Mouse (Mus musculus): ENCODE measurements around the gene Ppp1r37.

Ppp1r37 gene

DNA sequence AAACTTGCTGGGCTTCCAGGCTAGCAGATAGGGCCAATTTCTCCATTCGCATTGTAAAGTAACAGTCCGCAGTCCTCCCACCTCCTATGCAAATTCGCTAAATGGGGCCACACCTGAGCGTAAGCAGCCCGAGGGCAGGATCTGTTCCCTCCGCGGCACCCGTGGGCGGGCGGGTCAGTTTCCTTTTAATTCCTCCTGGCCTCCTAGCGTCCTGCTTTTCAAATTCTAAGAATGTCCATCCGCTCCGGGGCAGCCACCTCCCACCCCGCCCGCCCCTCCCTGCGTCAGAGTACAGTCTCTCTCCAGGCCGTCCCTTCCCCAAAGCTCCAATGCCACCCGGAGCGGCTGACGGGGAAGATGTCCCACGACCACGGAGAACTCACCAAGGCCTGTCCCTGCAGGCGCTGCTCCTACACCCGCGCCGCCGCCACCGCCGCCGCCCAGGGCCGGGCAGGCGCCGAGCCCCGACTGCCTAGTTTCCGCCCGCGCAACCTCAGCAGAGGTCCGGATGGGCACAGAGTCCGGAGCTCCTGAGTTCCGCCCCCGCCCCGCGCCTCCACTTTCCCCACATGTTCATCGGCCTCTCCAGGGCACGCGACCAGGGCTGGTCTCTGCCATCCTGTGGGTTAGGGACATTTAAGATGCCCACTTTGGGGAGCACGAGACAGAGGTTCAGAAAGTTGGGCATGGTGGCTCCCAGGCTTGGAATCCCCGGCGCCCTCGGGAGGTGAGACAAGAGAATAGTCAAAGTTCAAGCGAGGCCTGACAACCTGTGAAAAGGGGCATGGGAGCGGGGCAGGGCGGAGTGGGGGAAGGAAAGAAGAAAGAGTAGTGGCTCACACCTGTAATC lies 10.3 kb upstream of the Ppp1r37 start:
- DNase-seq (ENCODE audit: low read depth, low spot score) = peak; percentile 54

GRCm38 (mm10) chr7:19569647-19570046 lies 6.8 kb upstream of the Ppp1r37 start:
- DNase-seq (ENCODE audit: low read depth, low spot score) = no peak

DNA sequence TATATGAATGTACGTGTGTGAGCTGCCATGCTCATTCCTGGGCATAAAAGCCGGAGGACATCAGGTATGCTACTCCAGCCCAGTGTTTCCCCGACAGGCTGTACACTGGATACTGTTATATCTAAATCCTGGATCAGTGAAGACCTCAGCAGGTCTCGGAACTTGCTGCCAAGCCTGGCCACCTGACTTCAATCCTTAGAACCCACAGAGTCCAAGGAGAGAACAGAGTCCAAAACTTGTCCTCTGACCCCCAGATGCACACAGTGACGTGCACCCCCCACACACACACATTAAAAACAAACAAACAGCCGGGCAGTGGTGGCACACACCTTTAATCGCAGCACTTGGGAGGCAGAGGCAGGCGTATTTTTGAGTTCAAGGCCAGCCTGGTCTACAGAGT lies 4.5 kb upstream of the Ppp1r37 start:
- no peak for DNase-seq (ENCODE audit: low read depth, low spot score)

GRCm38 (mm10) chr7:19565803-19566202 lies 2.9 kb upstream of the Ppp1r37 start:
- DNase-seq (ENCODE audit: low read depth, low spot score) = no peak

DNA sequence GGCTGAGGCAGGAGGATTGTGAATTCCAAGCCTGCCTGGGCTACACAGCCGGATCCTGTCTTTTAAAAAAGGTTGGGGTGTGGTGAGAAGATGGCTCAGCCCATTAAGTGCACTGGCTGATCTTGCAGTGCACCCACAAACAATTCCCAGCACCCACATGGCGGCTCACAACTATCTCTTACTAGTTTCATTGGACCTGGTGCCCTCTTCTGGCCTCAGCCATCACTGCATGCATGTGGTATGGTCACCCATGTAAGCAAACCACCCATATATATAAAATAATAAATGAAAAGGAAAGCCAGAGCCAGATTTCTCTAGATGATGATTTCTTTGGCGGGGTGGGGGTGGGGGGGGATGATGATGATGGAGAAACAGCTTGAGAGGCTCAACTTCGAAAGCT lies 1.6 kb upstream of the Ppp1r37 start:
- no peak for DNase-seq (ENCODE audit: low read depth, low spot score)

- DNase-seq (ENCODE audit: low read depth, low spot score) = no peak
Measured at GRCm38 (mm10) chr7:19563884-19564283, 1.0 kb upstream of the Ppp1r37 start.

GRCm38 (mm10) chr7:19561765-19562642 lies 872 bp downstream of the Ppp1r37 start:
- peak; percentile 97 for DNase-seq (ENCODE audit: low read depth, low spot score)

DNA sequence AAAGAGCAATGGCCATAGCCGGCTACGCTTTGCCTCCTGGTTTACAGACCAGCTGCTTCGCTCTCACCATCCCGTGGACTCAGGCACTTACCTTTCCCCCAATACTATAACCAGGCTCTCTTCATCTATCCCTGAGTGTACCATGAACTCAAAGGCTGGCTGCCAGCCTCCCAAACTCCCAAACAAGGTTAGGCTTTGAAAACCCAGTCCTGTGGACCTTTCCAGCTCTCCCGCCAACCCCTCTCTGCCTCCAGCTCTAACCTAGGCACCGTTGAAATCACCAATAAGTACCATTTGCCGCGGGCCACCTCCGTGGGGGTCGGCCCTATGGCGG lies 1.5 kb downstream of the Ppp1r37 start:
- DNase-seq (ENCODE audit: low read depth, low spot score) = no peak

GRCm38 (mm10) chr7:19560491-19561260 lies 2.2 kb downstream of the Ppp1r37 start:
- no peak for DNase-seq (ENCODE audit: low read depth, low spot score)

DNA sequence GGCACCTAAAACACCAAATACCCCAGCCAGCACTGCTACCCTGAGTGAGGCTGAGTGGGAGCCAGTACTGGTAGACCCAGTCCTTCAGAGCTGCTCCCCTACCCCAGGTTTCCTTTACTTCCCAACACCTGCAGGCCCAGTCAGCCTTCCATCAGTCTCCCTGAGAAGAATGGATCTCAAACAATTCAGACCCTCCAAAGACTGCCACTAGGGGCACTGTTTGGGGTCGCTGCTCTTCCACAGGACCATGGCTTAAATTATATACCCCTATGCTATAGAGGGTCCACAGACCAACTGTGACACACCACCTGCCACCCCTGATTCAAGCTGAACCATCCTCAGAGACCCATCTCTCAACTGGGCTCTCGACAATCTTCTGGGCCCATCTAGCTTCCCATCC lies 3.9 kb downstream of the Ppp1r37 start:
- DNase-seq (ENCODE audit: low read depth, low spot score) = no peak

DNA sequence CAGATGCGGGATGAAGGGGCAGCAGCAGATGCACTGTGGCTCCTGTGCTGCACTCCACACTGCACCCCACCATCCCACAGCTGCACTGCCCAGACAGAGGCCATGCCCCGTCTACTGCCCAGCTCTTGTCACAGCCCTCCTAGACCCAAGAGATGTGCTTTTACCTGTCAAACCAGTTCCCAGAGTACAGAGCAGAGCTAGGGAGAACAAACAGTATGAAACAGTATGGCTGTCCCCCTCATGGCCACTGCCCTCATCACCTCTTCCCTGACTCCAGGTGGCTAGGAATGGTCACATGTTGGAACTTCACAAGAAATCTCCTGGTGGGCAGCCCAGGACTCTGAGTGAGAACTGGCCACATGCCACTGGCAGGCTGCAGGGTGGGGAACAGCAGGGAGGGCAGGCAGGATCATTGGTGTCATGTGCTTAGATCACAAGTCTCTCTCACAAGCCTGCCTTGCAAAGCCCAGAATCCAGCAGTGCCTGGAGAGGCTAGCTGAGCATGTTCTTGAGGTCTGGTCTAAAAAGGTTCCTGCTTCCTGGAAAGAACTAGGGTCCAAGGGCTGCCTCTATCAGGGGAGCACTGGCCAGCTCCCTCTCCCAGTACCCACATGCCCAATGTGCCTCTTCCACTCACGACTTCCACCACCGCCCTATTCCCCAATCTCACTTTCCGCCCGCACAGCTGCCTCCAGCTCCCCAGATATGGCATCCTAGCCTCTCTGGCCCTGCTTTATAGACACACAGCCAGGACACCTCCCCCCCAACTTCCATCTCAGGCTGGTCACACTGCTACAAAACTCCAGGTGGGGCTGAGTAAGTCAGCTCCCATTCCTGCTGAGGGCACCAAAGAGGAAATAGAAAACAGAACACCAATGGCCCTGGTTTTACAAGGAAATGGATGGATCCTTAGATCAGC lies 4.6 kb downstream of the Ppp1r37 start:
- DNase-seq (ENCODE audit: low read depth, low spot score) = no peak

- peak; percentile 56 for DNase-seq (ENCODE audit: low read depth, low spot score)
Measured at GRCm38 (mm10) chr7:19557086-19557485, 5.8 kb downstream of the Ppp1r37 start.

GRCm38 (mm10) chr7:19554168-19554567 lies 8.7 kb downstream of the Ppp1r37 start:
- no peak for DNase-seq (ENCODE audit: low read depth, low spot score)

DNA sequence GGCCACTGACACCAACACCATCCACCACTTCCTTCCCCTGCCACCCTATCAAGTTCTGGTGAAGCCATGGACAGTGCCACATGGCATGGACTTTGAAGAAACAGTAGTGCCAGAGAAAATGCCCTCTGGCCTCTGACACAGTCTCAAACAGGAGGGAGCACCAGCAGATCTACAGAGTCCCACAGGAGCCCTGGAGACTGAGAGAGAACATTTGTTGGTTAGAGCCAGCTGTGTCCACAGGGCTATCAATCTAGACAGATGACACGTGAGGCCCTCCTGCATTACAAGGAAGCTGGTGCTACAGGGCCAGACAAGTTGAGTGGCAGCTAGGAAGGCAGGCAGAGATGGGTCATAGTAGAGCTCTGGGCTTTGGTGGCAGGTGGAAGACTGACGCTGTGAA lies 10.4 kb downstream of the Ppp1r37 start:
- DNase-seq (ENCODE audit: low read depth, low spot score) = no peak

DNA sequence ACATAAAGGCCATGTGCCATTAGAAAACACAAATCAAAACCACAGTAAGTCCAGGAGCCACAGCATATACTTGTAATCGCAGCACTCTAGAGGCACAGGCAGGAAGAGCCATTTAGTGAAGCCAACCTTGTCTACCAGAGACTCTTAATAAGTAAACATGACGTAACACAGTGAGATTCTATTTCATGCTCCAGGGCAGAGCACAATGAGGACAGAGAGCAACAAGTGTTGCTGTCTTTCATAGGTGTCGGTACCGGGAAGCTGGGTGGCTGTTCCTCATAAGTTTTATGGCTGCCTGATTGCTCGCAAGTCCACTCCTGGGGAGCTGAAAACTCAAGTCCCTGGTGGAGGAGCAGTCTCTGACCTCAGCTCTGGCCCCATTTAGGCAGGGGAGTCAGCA lies 11.2 kb downstream of the Ppp1r37 start:
- no peak for DNase-seq (ENCODE audit: low read depth, low spot score)

DNA sequence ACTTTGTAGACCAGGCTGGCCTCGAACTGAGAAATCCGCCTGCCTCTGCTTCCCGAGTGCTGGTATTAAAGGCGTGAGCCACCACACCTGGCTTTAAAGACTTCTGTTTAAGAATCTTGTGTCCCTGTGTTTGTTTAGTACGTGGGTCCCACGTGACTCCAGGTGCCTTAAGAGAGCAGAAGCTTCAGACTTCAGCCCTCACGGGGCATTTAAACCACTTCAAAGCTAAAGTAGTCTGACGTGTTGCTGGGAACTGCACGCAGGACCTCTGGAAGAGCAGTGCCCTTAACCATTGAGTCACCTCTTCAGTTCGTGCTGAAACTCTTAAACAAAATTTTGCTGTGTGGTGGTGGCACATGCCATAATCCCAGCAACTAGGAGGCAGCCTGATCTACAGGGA lies 13.5 kb downstream of the Ppp1r37 start:
- DNase-seq (ENCODE audit: low read depth, low spot score) = no peak

DNA sequence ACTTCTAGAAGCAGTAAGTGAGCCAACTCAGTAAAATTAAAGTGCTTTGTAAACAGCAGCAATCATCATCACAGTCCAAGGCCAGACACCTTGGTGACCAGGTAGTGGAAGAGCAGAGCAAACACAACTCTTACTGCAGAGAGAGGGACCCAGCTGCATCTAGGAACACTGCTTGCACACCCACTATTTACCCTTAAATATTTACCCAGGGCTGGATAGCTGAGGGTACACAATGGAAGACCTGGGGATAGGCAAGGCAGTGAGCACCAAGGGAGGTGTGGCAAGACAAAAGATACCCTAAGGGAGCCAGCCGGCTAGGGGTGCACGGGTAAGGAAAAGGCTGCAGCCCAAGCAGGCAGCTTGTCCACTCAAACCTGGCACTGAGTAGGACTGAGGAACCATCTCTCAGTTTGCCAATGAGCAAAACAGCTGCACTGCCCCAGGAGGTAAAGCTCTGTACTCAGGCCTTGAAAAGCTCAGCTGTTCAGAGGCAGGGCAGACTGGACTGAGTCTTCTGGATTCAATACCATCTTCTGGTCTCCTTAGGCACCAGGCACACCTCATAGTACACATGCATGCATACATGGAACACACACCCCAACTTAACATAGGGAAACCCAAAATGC lies 15.4 kb downstream of the Ppp1r37 start:
- no peak for DNase-seq (ENCODE audit: low read depth, low spot score)

GRCm38 (mm10) chr7:19546007-19546406 lies 16.9 kb downstream of the Ppp1r37 start:
- no peak for DNase-seq (ENCODE audit: low read depth, low spot score)

- DNase-seq (ENCODE audit: low read depth, low spot score) = no peak
Measured at GRCm38 (mm10) chr7:19543584-19543983, 19.3 kb downstream of the Ppp1r37 start.

DNA sequence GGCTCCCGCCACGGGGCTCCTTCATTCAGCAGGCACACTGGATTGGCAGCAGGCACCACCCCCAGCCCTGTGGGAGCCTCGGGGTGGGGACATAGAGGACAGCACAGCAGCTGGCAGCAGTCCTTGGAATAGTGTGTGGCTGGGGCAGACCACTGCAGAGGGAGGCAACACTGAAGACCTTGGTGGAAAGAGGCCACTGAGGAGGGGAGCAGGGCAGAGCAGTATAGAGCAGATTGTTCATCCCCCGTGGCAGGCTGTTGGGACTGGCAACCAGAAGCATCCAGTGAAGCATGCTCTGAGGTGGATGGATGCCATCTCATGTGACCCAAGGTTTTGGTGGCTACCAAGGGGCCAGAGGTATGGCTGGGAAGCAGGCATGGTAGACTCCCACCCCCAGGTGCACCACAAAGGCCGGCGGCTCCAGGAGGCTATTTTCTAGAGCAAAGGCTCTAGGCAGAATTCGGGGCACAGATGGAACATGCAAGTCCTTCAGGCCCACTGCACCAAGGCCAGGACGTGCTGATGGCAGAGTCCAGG lies 20.7 kb downstream of the Ppp1r37 start:
- DNase-seq (ENCODE audit: low read depth, low spot score) = no peak

Measured in skeletal muscle tissue, adult 2 months (tissue).